Mouse (Mus musculus) midbrain, embryonic 13.5 days (tissue): ENCODE data around the gene Zfp961. TPM values are rescaled to one million over a fixed set of nuclear protein-coding genes. Genes with fewer than 3 reads are reported as not detected.

ENCODE experiments used
- ATAC-seq: fragments of 200-750 bp; cut with Nextera tagmentation; 2 replicates; pipeline ENCODE4 v1.8.0; 2017; ENCODE audit warnings: mild to moderate bottlenecking, moderate TSS enrichment, moderate library complexity
- H3K27ac ChIP-seq: fragments of 300-500 bp; sonication (generic); 2 replicates; pipeline ENCODE4 v1.5.1; 2015; ENCODE audit warnings: inconsistent platforms, mild to moderate bottlenecking, moderate library complexity
- H3K27me3 ChIP-seq: fragments of 300-500 bp; sonication (generic); 2 replicates; pipeline ENCODE4 v1.6.1; 2015; ENCODE audit warnings: mild to moderate bottlenecking, inconsistent platforms
- H3K36me3 ChIP-seq: fragments of 300-500 bp; sonication (generic); 2 replicates; pipeline ENCODE4 v1.6.1; 2015; ENCODE audit warnings: mild to moderate bottlenecking, inconsistent platforms
- H3K4me1 ChIP-seq: fragments of 300-500 bp; sonication (generic); replicated peaks from 2 replicates; pipeline ENCODE4 v1.6.1; 2015; ENCODE audit warnings: inconsistent platforms
- H3K4me2 ChIP-seq: fragments of 300-500 bp; sonication (generic); replicated peaks from 2 replicates; pipeline ENCODE4 v1.6.1; 2015; ENCODE audit warnings: moderate library complexity, mild to moderate bottlenecking, inconsistent platforms
- H3K4me3 ChIP-seq: fragments of 300-500 bp; sonication (generic); replicated peaks from 2 replicates; pipeline ENCODE4 v1.5.1; 2015; ENCODE audit warnings: mild to moderate bottlenecking, inconsistent platforms
- H3K9ac ChIP-seq: fragments of 300-500 bp; sonication (generic); replicated peaks from 2 replicates; pipeline ENCODE4 v1.6.1; 2015; ENCODE audit warnings: mild to moderate bottlenecking, inconsistent platforms
- H3K9me3 ChIP-seq: fragments of 300-500 bp; sonication (generic); 2 replicates; pipeline ENCODE4 v1.6.1; 2016; ENCODE audit warnings: mild to moderate bottlenecking, inconsistent platforms
- WGBS: fragments of 180-500 bp; shearing (Covaris S2); methylation state at CpG from one replicate; pipeline ENCODE4 v1.1.7; 2015; 5-methylcytosine and 5-hydroxymethylcytosine counted together
- polyA plus RNA-seq: library from polyadenylated mRNA; unstranded; fragments of >200 nt; fragmentation: Nextera tagmentation; extraction: Ambion mirVana; gene quantifications from 2 replicates; pipeline ENCODE4 v1.2.1, GENCODE M21; 2015

Zfp961 gene
- polyA plus RNA-seq, 1 experiment from 2014 or later = 18.8 TPM

GRCm38 (mm10) chr8:71966411-71966810, 15.6 kb downstream of the Zfp961 start:
- peaks cover 64% of the 10 kb centered on the region for H3K36me3 ChIP-seq
- no peak overlapping the region for H3K4me3 ChIP-seq
- no peak for ATAC-seq

GRCm38 (mm10) chr8:71967261-71967660, 16.4 kb downstream of the Zfp961 start:
- no peak overlapping the region for H3K9ac ChIP-seq
- H3K4me2 ChIP-seq = no peak overlapping the region
- H3K9me3 ChIP-seq = peaks cover 9% of the 10 kb centered on the region; the same call in 1 of the 2 replicates
- H3K27ac ChIP-seq = no peak overlapping the region
- H3K36me3 ChIP-seq = peaks cover 56% of the 10 kb centered on the region
- H3K27me3 ChIP-seq = no peaks in the 10 kb centered on the region
- no peak overlapping the region for H3K4me3 ChIP-seq
- 98% methylated on average over 5 of the region's 5 CpGs for WGBS
- no peak for ATAC-seq
- no peaks in the 10 kb centered on the region for H3K4me1 ChIP-seq

More at GRCm38 (mm10) chr8:71966411-71966810, 15.6 kb downstream of the Zfp961 start:
- no peaks in the 10 kb centered on the region for H3K27me3 ChIP-seq
- H3K27ac ChIP-seq = no peak overlapping the region
- H3K4me1 ChIP-seq = no peaks in the 10 kb centered on the region
- peaks cover 9% of the 10 kb centered on the region; the same call in 1 of the 2 replicates for H3K9me3 ChIP-seq
- H3K4me2 ChIP-seq = no peak overlapping the region
- H3K9ac ChIP-seq = no peak overlapping the region

GRCm38 (mm10) chr8:71968100-71968499, 17.3 kb downstream of the Zfp961 start:
- Histone ChIP-seq H3K4me3 (no peak overlapping the region), H3K36me3 (peaks cover 56% of the 10 kb centered on the region), H3K9me3 (peaks cover 9% of the 10 kb centered on the region; the same call in 1 of the 2 replicates), H3K4me2 (no peak overlapping the region), H3K9ac (no peak overlapping the region), H3K4me1 (no peaks in the 10 kb centered on the region), H3K27ac (no peak overlapping the region), H3K27me3 (no peaks in the 10 kb centered on the region)
- ATAC-seq = no peak
- WGBS = 97% methylated on average over 6 of the region's 6 CpGs

- Histone ChIP-seq H3K4me1 (no peaks in the 10 kb centered on the region), H3K9me3 (peaks cover 9% of the 10 kb centered on the region; the same call in 1 of the 2 replicates), H3K27ac (no peak overlapping the region), H3K36me3 (peaks cover 56% of the 10 kb centered on the region), H3K9ac (no peak overlapping the region), H3K4me3 (no peak overlapping the region), H3K4me2 (no peak overlapping the region), H3K27me3 (no peaks in the 10 kb centered on the region)
- WGBS = 92% methylated on average over 6 of the region's 6 CpGs
- no peak for ATAC-seq
Observed at GRCm38 (mm10) chr8:71968636-71969035, 17.8 kb downstream of the Zfp961 start.

- H3K36me3 ChIP-seq = peaks cover 26% of the 10 kb centered on the region
- no peak overlapping the region for H3K27ac ChIP-seq
- no peaks in the 10 kb centered on the region for H3K9me3 ChIP-seq
- no peak overlapping the region for H3K4me3 ChIP-seq
- H3K4me2 ChIP-seq = no peak overlapping the region
- H3K27me3 ChIP-seq = no peaks in the 10 kb centered on the region
- H3K9ac ChIP-seq = no peak overlapping the region
- 0 out of 2 replicates have a peak, but pooled peaks have one; percentile 37 for ATAC-seq
- WGBS = 89% methylated on average over 1 of the region's 1 CpGs
- H3K4me1 ChIP-seq = no peaks in the 10 kb centered on the region
Observed at GRCm38 (mm10) chr8:71971945-71972344, 21.1 kb downstream of the Zfp961 start.

GRCm38 (mm10) chr8:71974211-71974610, 23.4 kb downstream of the Zfp961 start:
- ATAC-seq = no peak
- no peaks in the 10 kb centered on the region for H3K9me3 ChIP-seq
- H3K27ac ChIP-seq = no peak overlapping the region
- WGBS = 81% methylated on average over 3 of the region's 3 CpGs
- H3K36me3 ChIP-seq = peaks cover 3% of the 10 kb centered on the region
- H3K27me3 ChIP-seq = no peaks in the 10 kb centered on the region
- H3K9ac ChIP-seq = no peak overlapping the region
- no peaks in the 10 kb centered on the region for H3K4me1 ChIP-seq
- H3K4me3 ChIP-seq = no peak overlapping the region
- no peak overlapping the region for H3K4me2 ChIP-seq

- Histone ChIP-seq H3K27ac (no peak overlapping the region), H3K4me3 (no peak overlapping the region), H3K4me2 (no peak overlapping the region), H3K27me3 (no peaks in the 10 kb centered on the region), H3K9me3 (no peaks in the 10 kb centered on the region), H3K36me3 (no peaks in the 10 kb centered on the region), H3K9ac (no peak overlapping the region), H3K4me1 (no peaks in the 10 kb centered on the region)
- ATAC-seq = no peak
- 69% methylated on average over 2 of the region's 2 CpGs for WGBS
Observed at GRCm38 (mm10) chr8:71981032-71981431, 30.2 kb downstream of the Zfp961 start.

- no peak overlapping the region for H3K27ac ChIP-seq
- WGBS = 87% methylated on average over 4 of the region's 4 CpGs
- H3K36me3 ChIP-seq = no peaks in the 10 kb centered on the region
- no peaks in the 10 kb centered on the region for H3K9me3 ChIP-seq
- no peaks in the 10 kb centered on the region for H3K4me1 ChIP-seq
- H3K27me3 ChIP-seq = no peaks in the 10 kb centered on the region
- no peak for ATAC-seq
- H3K4me3 ChIP-seq = no peak overlapping the region
- no peak overlapping the region for H3K4me2 ChIP-seq
- H3K9ac ChIP-seq = no peak overlapping the region
Observed at GRCm38 (mm10) chr8:71981456-71981855, 30.6 kb downstream of the Zfp961 start.

- 64% methylated on average over 4 of the region's 4 CpGs for WGBS
- no peak for ATAC-seq
Observed at GRCm38 (mm10) chr8:71984601-71985000, 33.8 kb downstream of the Zfp961 start.

GRCm38 (mm10) chr8:71988110-71988866, 37.5 kb downstream of the Zfp961 start:
- H3K4me2 ChIP-seq = peak overlapping the region; percentile 68
- H3K27me3 ChIP-seq = 0 out of 2 replicates have a peak, but pooled peaks cover 2% of the 10 kb centered on the region
- 13% methylated on average over 24 of the region's 24 CpGs for WGBS
- no peaks in the 10 kb centered on the region for H3K36me3 ChIP-seq
- ATAC-seq = peak; percentile 89
- peak overlapping the region; percentile 65 for H3K9ac ChIP-seq
- peaks cover 9% of the 10 kb centered on the region; the same call in 1 of the 2 replicates for H3K4me1 ChIP-seq
- peak overlapping the region; percentile 48 for H3K4me3 ChIP-seq
- H3K9me3 ChIP-seq = no peaks in the 10 kb centered on the region
- H3K27ac ChIP-seq = 0 out of 2 replicates have a peak overlapping the region, but pooled peaks have one; percentile 44

More at GRCm38 (mm10) chr8:71984601-71985000, 33.8 kb downstream of the Zfp961 start:
- Histone ChIP-seq H3K27me3 (0 out of 2 replicates have a peak, but pooled peaks cover 2% of the 10 kb centered on the region), H3K36me3 (no peaks in the 10 kb centered on the region), H3K9ac (no peak overlapping the region), H3K9me3 (no peaks in the 10 kb centered on the region), H3K27ac (no peak overlapping the region), H3K4me1 (peaks cover 9% of the 10 kb centered on the region; the same call in 1 of the 2 replicates), H3K4me3 (no peak overlapping the region), H3K4me2 (no peak overlapping the region)

- no peaks in the 10 kb centered on the region for H3K9me3 ChIP-seq
- peaks cover 9% of the 10 kb centered on the region; the same call in 1 of the 2 replicates for H3K4me1 ChIP-seq
- no peaks in the 10 kb centered on the region for H3K36me3 ChIP-seq
- H3K4me3 ChIP-seq = peak overlapping the region; percentile 48
- H3K27ac ChIP-seq = 0 out of 2 replicates have a peak overlapping the region, but pooled peaks have one; percentile 44
- peak; percentile 68 for ATAC-seq
- H3K27me3 ChIP-seq = 0 out of 2 replicates have a peak, but pooled peaks cover 2% of the 10 kb centered on the region
- WGBS = 60% methylated on average over 13 of the region's 13 CpGs
- H3K9ac ChIP-seq = peak overlapping the region; percentile 65
- H3K4me2 ChIP-seq = peak overlapping the region; percentile 68
Observed at GRCm38 (mm10) chr8:71988867-71989599, 38.2 kb downstream of the Zfp961 start.

GRCm38 (mm10) chr8:71999434-71999833, 48.6 kb downstream of the Zfp961 start:
- ATAC-seq = no peak

More at GRCm38 (mm10) chr8:71999434-71999833, 48.6 kb downstream of the Zfp961 start:
- Histone ChIP-seq H3K36me3 (no peaks in the 10 kb centered on the region), H3K9me3 (no peaks in the 10 kb centered on the region), H3K4me3 (no peak overlapping the region), H3K4me2 (no peak overlapping the region), H3K27ac (no peak overlapping the region), H3K4me1 (no peaks in the 10 kb centered on the region), H3K9ac (no peak overlapping the region), H3K27me3 (no peaks in the 10 kb centered on the region)
- WGBS = 95% methylated on average over 1 of the region's 1 CpGs
